Comparison of ENCODE assay signal across 8 mouse cellular contexts in the genomic region with DNA sequence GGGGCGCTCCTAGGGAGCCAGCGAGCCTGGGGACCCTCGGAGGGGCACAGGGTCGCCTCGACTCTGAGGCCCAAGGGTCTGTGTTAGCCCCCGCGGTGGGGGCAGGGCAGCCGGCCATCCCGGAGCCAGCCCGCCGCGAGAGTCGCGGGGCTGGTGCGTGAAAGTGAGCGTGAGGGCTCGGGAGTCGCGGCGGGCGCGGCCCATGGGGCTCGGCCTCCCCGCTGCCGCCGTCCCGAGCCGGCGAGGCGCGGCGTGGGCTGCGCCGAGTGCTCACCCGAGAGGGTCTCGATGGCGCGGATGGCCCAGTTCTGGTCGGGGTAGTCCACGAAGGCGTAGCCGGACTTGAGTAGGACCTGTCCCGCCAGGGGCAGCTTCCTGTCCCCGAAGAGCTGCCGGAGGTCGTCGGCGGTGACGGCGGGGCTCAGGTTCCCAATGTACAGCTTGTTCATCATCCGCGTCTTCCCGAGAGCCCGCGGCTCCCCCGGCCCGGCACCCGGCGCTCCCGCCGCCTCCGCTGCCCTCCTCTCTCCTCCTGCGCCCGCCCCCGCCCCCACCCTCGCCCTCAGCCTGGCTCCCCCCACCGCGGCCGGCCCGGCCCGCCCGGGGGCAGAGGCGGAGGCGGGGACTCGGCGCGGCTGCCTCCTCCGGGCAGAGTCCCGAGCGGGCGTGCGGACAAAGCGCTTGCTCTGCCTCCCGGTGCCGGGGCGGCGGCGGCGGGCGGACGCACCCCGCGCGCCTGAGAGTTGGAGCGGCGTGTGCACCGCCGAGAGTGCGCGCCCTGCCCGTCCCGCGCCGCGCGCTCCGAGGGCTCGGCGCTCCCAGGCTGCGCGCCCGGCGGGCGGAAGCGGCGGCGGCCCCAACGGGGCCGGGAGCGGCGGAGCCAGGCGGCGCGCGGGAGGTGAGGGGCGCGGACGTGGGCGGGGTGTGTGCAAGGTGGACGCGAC. TPM values are rescaled to one million over a fixed set of nuclear protein-coding genes. Genes with fewer than 3 reads are reported as not detected.
A peak's percentile ranks its signal among the peaks of the same experiment; 100 is the strongest.
DNase-seq lines count a peak whose midpoint lies in the region; ATAC-seq and TF ChIP-seq lines count a peak whose summit lies in the region.

A gene (minus strand): TSS at position 788 of the 944 bp plus-strand sequence.

- no peaks in the 10 kb centered on the region for H3K4me1 ChIP-seq in brown adipose tissue, adult 24 weeks (ENCODE audit: control insufficient read depth, insufficient read depth, insufficient read length, low read length)
- no peaks in the 10 kb centered on the region for H3K4me1 ChIP-seq in hindbrain, postnatal 0 days (ENCODE audit: insufficient read depth, low read length)
- peaks cover 11% of the 10 kb centered on the region; the same call in 1 of the 2 replicates for H3K4me1 ChIP-seq in liver, embryonic 12.5 days
- peaks cover 7% of the 10 kb centered on the region; the same call in 1 of the 2 replicates for H3K4me1 ChIP-seq in neural tube, embryonic 11.5 days (ENCODE audit: control insufficient read depth, insufficient read depth, low read length)

- WGBS in hindbrain, postnatal 0 days = under 1% methylated on average over 118 of the region's 131 CpGs
- 3% methylated on average over 94 of the region's 131 CpGs for WGBS in liver, embryonic 12.5 days (ENCODE audit: insufficient replicate concordance)
- WGBS in neural tube, embryonic 11.5 days = under 1% methylated on average over 81 of the region's 131 CpGs

- H3K27me3 ChIP-seq in hindbrain, postnatal 0 days (ENCODE audit: insufficient read depth, low read length) = no peaks in the 10 kb centered on the region; the same call in 1 of the 2 replicates
- peaks cover 64% of the 10 kb centered on the region for H3K27me3 ChIP-seq in liver, embryonic 12.5 days (replicated peaks)
- H3K27me3 ChIP-seq in neural tube, embryonic 11.5 days (ENCODE audit: control insufficient read depth, insufficient read depth, low read length) = no peaks in the 10 kb centered on the region

- TF ChIP-seq CTCF in hindbrain, postnatal 0 days (IDR thresholded peaks at IDR 0.05; ENCODE audit: low read depth) = no peak

- H3K4me3 ChIP-seq in brown adipose tissue, adult 24 weeks (ENCODE audit: insufficient read depth, low read depth, low read length) = peak within 1 kb of the TSS; percentile 90
- H3K4me3 ChIP-seq in hindbrain, postnatal 0 days (ENCODE audit: low read length) = peak within 1 kb of the TSS; percentile 89
- peak within 1 kb of the TSS; percentile 67 for H3K4me3 ChIP-seq in liver, embryonic 12.5 days
- H3K4me3 ChIP-seq in neural tube, embryonic 11.5 days (ENCODE audit: low read depth, low read length) = peak within 1 kb of the TSS; percentile 99

- H3K4me2 ChIP-seq in hindbrain, postnatal 0 days (ENCODE audit: low read depth, low read length) = peak within 1 kb of the TSS; percentile 96
- H3K4me2 ChIP-seq in liver, embryonic 12.5 days = peak within 1 kb of the TSS; percentile 77
- peak within 1 kb of the TSS; percentile 91 for H3K4me2 ChIP-seq in neural tube, embryonic 11.5 days (ENCODE audit: low read depth)

- ATAC-seq in hindbrain, postnatal 0 days = peak; percentile 81
- ATAC-seq in liver, embryonic 12.5 days = peak; percentile 69
- ATAC-seq in neural tube, embryonic 11.5 days (ENCODE audit: insufficient read depth, low FRiP score, low TSS enrichment) = peak; percentile 75

- H3K27ac ChIP-seq in brown adipose tissue, adult 24 weeks (replicated peaks; ENCODE audit: low read depth, low read length) = no peak within 1 kb of the TSS
- peak within 1 kb of the TSS; percentile 60; the same call in 1 of the 2 replicates for H3K27ac ChIP-seq in hindbrain, postnatal 0 days
- peak within 1 kb of the TSS; percentile 66 for H3K27ac ChIP-seq in liver, embryonic 12.5 days
- H3K27ac ChIP-seq in neural tube, embryonic 11.5 days (ENCODE audit: low read depth, low read length) = peak within 1 kb of the TSS; percentile 91

- H3K9me3 ChIP-seq in hindbrain, postnatal 0 days (ENCODE audit: low read length) = no peaks in the 10 kb centered on the region
- H3K9me3 ChIP-seq in liver, embryonic 12.5 days (replicated peaks) = no peaks in the 10 kb centered on the region
- H3K9me3 ChIP-seq in neural tube, embryonic 11.5 days (ENCODE audit: control insufficient read depth, low read length) = no peaks in the 10 kb centered on the region

- H3K36me3 ChIP-seq in hindbrain, postnatal 0 days (ENCODE audit: insufficient read depth, low read length) = no peaks in the 10 kb centered on the region
- H3K36me3 ChIP-seq in liver, embryonic 12.5 days = no peaks in the 10 kb centered on the region
- no peaks in the 10 kb centered on the region for H3K36me3 ChIP-seq in neural tube, embryonic 11.5 days (ENCODE audit: control insufficient read depth, insufficient read depth, low read length)

- peak within 1 kb of the TSS; percentile 71 for H3K9ac ChIP-seq in hindbrain, postnatal 0 days (replicated peaks; ENCODE audit: low read length)
- H3K9ac ChIP-seq in liver, embryonic 12.5 days = peak within 1 kb of the TSS; percentile 74
- peak within 1 kb of the TSS; percentile 94 for H3K9ac ChIP-seq in neural tube, embryonic 11.5 days (ENCODE audit: low read length)

- peak; percentile 14 to 19 for DNase-seq in cerebellum, postnatal 14 days
- no peak for DNase-seq in cerebellum, adult 8-10 months
- DNase-seq in gastrocnemius, postnatal 25 days = peak; percentile 69
- peak; percentile 68 for DNase-seq in hindbrain, postnatal 0 days (ENCODE audit: low spot score)
- DNase-seq in neural tube, embryonic 11.5 days (ENCODE audit: low spot score) = peak; percentile 82
- DNase-seq in thymus, postnatal 4 days = peak; percentile 59

RNA-seq across cellular contexts. Expression of the gene that starts here (rescaled TPM):
- polyA plus RNA-seq in brown adipose tissue, adult 24 weeks (2012; ENCODE audit: insufficient read depth, insufficient read length, missing spikeins) = 1.9 and 3.5 TPM in 2 replicates
- total RNA-seq in gastrocnemius, postnatal 25 days (2021) = 1 to 10 TPM; 3.5 to 6.5 TPM
- total RNA-seq in hindbrain, postnatal 0 days (2014; rRNA removed) = 15.8 and 19.1 TPM in 2 replicates
- 7.7 and 8.2 TPM in 2 replicates for polyA plus RNA-seq in hindbrain, postnatal 0 days (2015; fragmentation: Nextera tagmentation; extraction: Ambion mirVana)
- polyA plus RNA-seq in liver, embryonic 12.5 days (2016; fragmentation: Nextera tagmentation; extraction: Ambion mirVana) = 29.2 and 30.5 TPM in 2 replicates
- 141 and 143 TPM in 2 replicates for polyA plus RNA-seq in neural tube, embryonic 11.5 days (2014; fragmentation: Nextera tagmentation; extraction: Ambion mirVana)
